Mouse (Mus musculus) gastrocnemius, postnatal 4 days (tissue): ENCODE results near the gene Col3a1. TPM values are rescaled to one million over a fixed set of nuclear protein-coding genes. Genes with fewer than 3 reads are reported as not detected.

Experiments
- DNase-seq, 2 experiments: peaks; one replicate each; pipeline ENCODE4 v3.0.0; 2021 to 2022; ENCODE audit warnings: low spot score in 2 of 2, mixed read lengths in 2 of 2
- microRNA-seq: library from miRNA; unstranded; fragments of <30 nt; microRNA quantifications from one replicate; pipeline ENCODE4 v1.2.0, GENCODE M21; 2021
- total RNA-seq, 2 experiments: library from RNA; stranded (reverse); gene quantifications; 2 replicates each; pipeline ENCODE4 v1.2.3; 2021

The Col3a1 gene
- total RNA-seq, 2 experiments from 2014 or later, result 5,402 to 5,586 TPM

DNA sequence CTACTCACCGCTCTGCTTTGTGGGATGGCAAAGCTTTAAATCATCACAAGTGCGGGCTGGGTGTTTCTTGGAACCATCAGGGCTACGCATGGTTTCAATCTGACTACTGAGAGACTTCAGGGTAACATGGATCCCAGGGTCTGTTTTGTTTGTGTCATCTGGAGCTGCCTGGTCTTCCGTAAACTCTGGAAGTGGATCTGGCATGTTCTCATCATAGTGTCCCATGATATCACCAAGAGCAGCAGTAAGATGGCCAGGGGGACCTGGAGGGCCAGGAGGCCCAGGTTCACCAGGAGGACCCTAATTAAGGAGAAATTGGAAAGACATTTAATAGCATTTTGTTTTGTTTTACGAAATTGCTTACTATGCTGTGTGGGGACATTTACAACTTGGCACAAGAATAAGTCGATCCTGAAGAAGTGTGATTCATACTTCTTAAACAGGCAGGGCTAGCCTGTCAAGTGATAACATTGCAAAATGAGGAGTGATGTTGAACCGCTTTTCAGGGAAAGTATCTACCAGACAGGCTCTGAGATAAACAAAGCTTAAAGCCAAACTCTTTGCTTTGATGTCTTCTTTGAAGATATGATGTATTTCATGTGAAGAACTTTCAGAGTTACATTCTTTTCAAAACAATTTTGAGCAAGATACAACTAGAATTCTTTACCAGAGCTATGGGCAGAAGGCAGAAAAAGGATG lies 68.8 kb downstream of the Col3a1 start:
- no peak for DNase-seq

DNA sequence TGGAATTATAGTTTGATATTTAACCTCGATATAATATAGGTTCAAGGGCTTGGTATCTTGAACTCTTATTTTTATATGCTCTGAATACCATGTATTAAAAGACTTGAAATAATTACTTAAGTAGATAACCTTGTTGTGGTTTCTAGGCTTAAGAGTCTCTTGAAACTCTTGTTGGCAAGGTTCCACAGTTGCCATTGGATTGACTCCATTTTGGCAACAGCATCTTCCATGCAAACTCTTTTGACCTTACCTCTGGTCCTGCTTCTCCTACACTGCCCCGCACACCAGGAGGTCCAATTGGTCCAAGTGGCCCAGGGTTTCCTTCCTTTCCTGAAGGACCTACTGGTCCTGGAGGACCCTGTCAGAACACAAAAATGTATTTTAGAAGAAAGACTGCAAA lies 70.5 kb downstream of the Col3a1 start:
- DNase-seq, result no peak

Small RNAs within 50 kb of the gene (microRNA-seq; reads per million reads assigned to microRNA genes)
- 2.3 reads per million, percentile 4 among the genes with 10 or more reads in this experiment for gene Gm47302

Other genes with a start within 250 kb of the Col3a1 start
- 100 to 1,000 TPM; 369 to 375 TPM for gene Col5a2, start 191.7 kb downstream of the Col3a1 start, total RNA-seq